Mouse (Mus musculus): Measurements from ENCODE around the gene Tigd3.

- TF ChIP-seq CTCF (IDR thresholded peaks at IDR 0.05; ENCODE audit: control insufficient read depth, insufficient read depth, insufficient replicate concordance, low read depth, low read length): no peak
- TF ChIP-seq POLR2A (IDR thresholded peaks at IDR 0.05; ENCODE audit: control insufficient read depth, low read depth, low read length): no peak
These were observed 28.4 kb upstream of the Tigd3 start for GRCm38 (mm10) chr19:5922119-5922942.
